Mouse (Mus musculus) liver, adult 10 weeks (tissue): Measurements from ENCODE around the gene Mcrip1. TPM values are rescaled to one million over a fixed set of nuclear protein-coding genes. Genes with fewer than 3 reads are reported as not detected.

Experiments used
- polyA plus RNA-seq: library from polyadenylated mRNA; stranded (reverse); fragments of 350-450 nt; fragmentation: Illumina TruSeq; extraction: RNeasy Lipid Tissue Mini Kit (QIAGEN cat#74804); gene quantifications from one replicate; pipeline ENCODE4 v1.2.3, GENCODE M21; 2014; ENCODE audit warnings: low read depth, low replicate concordance

Gene Mcrip1
- 1.0 TPM for polyA plus RNA-seq

DNA sequence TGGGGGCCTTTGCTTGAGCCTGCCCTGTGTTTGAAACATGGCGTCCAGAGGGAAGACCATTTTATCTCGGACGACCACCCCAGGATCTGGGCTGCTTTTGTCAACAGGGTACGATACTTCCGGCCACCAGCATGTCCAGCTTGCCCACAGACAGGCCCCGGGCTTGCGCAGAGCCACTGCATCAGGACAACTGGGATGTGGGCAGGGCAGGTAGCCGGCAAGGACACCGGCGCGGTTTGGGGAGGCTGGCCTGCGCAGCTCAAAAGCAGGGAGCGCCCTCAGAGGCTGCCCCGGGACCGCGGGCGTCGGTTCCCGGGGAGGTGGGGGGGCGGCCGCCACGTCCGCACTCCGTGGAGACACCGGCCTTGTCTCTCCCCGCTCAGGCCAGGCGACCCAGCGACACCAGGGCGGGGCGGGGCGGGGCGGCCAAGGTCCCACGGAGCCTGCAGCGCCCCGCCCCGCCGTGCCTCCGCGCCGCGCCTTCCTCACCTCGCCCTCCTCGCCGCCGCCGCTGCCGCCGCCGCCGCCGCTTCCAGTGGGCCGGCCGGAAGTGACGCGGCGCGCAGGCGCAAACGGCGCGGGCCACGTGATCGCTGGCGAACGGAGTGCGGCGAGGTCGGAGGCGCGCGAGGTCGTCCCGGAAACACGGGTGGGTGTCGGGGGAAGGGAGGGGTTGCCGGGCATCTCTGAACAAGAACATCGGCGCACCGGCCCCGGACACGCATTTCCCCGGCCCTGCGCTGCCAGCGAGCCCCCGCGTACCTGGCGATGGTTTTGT lies at the start of gene Mcrip1:
Gene Mcrip1 (minus strand): TSS at position 560 of the 778 bp plus-strand sequence.

GRCm38 (mm10) chr11:120598283-120598989 lies 48.9 kb upstream of the Mcrip1 start, which contains the start of the genes Alyref and Anapc11:
Gene Alyref (minus strand): TSS chr11:120598365.
Gene Anapc11 (plus strand): TSS chr11:120598421.

DNA sequence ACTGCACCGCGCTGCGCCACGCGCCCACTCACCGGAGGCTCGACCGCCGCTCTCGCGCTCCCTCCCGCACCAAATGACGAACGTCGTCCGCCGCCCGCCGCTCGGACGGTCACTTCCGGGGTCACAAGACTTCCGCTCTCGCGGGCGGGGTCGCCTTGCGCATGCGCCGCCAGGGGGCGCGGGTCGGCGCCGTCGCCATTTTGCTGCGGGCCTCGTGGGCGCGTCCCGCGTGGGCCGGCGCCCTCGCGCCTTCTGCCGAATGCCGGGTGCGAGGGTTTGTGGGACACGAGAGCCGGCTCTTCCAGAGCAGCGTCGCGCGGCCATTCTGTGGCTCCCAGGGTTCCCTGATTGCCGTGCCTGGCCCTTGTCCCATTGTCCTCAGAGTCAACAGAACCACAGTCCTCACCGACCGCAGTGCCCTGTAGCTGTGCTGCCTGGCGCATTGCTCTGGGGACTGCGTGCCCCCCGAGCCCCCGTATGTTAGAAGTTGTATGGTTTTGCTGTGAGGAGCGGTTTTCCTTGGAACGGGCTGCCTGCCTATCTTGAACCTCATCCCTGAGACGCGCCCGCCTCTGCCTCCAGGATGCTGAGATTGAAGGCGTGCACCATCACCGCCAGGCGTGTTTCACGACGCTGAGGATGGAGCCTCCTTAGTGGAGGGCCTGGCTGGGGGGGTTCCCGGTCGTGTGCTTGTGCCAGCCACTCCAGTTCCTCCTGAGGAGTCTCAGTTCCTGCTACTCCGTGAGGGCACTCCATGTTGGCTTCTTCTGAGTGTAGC lies 32.2 kb upstream of the Mcrip1 start, which contains the start of gene Arhgdia:
Gene Arhgdia (minus strand): TSS at position 135 of the 778 bp plus-strand sequence.

GRCm38 (mm10) chr11:120572752-120573584 lies 23.4 kb upstream of the Mcrip1 start, which contains the start of gene P4hb:
Gene P4hb (minus strand): TSS chr11:120573253.

DNA sequence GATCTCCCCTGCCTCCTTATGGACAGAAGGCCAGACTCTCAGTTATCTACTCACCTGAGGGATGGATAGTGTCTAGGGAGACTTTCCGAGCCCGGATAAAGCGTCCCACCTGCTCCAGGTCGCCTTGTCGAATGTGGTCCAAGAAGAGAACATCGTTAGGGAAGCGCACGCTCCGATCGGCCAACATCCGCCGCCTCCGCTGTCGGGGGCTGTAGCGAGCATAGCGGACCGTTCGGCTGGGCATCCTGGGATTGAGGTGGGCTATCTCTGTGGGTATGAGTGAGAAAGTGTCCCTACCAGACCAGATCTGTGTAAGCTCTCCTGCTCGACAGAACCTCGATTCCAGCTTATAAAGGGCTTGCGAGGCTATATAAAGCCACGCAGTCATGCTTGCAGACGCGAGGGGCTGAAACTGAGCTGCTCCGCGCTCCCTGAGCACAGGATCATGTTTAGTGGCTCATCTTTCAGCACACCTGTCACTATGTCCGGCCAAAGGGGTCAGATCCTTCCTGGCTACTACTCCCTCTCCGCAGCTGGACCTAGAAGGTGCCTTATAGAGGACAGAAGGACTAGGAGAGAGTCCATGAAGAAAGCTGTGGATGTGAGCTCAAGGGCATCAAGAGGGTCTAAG lies 1.4 kb upstream of the Mcrip1 start, which contains the start of gene Ppp1r27:
Gene Ppp1r27 (minus strand): TSS at position 323 of the 631 bp plus-strand sequence.

GRCm38 (mm10) chr11:120530085-120530964 lies 19.2 kb downstream of the Mcrip1 start, which contains the start of gene Gcgr:
Gene Gcgr (plus strand): TSS chr11:120530699.

Other genes starting within 250 kb of the Mcrip1 start
- 121 TPM for gene Actg1, start 201.2 kb downstream of the Mcrip1 start, polyA plus RNA-seq
- not detected for gene Fscn2, start 188.2 kb downstream of the Mcrip1 start, polyA plus RNA-seq
- not detected for gene Faap100, start 171.0 kb downstream of the Mcrip1 start, polyA plus RNA-seq
- gene Nploc4, start 112.0 kb downstream of the Mcrip1 start, polyA plus RNA-seq, result 20.5 TPM
- not detected for gene Tspan10, start 107.1 kb downstream of the Mcrip1 start, polyA plus RNA-seq
- gene Pde6g, start 96.2 kb downstream of the Mcrip1 start, polyA plus RNA-seq, result not detected
- 0.56 TPM for gene Oxld1, start 91.7 kb downstream of the Mcrip1 start, polyA plus RNA-seq
- gene Ccdc137, start 91.6 kb downstream of the Mcrip1 start, polyA plus RNA-seq, result 5.4 TPM
- 6.2 TPM for gene Arl16, start 82.1 kb downstream of the Mcrip1 start, polyA plus RNA-seq
- 8.1 TPM for gene Mrpl12, start 65.1 kb downstream of the Mcrip1 start, polyA plus RNA-seq
- gene Slc25a10, start 57.9 kb downstream of the Mcrip1 start, polyA plus RNA-seq, result 5.5 TPM
- gene Gcgr, start 19.0 kb downstream of the Mcrip1 start, polyA plus RNA-seq, result 16.2 TPM
- gene Ppp1r27, start 1.4 kb upstream of the Mcrip1 start, polyA plus RNA-seq, result not detected
- 507 TPM for gene P4hb, start 23.5 kb upstream of the Mcrip1 start, polyA plus RNA-seq
- gene Arhgdia, start 31.9 kb upstream of the Mcrip1 start, polyA plus RNA-seq, result 9.6 TPM
- 8.3 TPM for gene Alyref, start 48.6 kb upstream of the Mcrip1 start, polyA plus RNA-seq
- gene Anapc11, start 48.7 kb upstream of the Mcrip1 start, polyA plus RNA-seq, result 5.2 TPM
- not detected for gene Npb, start 58.8 kb upstream of the Mcrip1 start, polyA plus RNA-seq
- gene Pcyt2, start 68.2 kb upstream of the Mcrip1 start, polyA plus RNA-seq, result 110 TPM
- gene Sirt7, start 75.5 kb upstream of the Mcrip1 start, polyA plus RNA-seq, result 8.9 TPM
- gene Mafg, start 83.9 kb upstream of the Mcrip1 start, polyA plus RNA-seq, result 13.1 TPM
- gene Pycr1, start 94.0 kb upstream of the Mcrip1 start, polyA plus RNA-seq, result not detected
- not detected for gene Myadml2, start 98.4 kb upstream of the Mcrip1 start, polyA plus RNA-seq
- 1.4 TPM for gene Notum, start 111.4 kb upstream of the Mcrip1 start, polyA plus RNA-seq
- gene Aspscr1, start 123.2 kb upstream of the Mcrip1 start, polyA plus RNA-seq, result 5.6 TPM
- 4.1 TPM for gene Cenpx, start 164.0 kb upstream of the Mcrip1 start, polyA plus RNA-seq
- 0.16 TPM for gene Lrrc45, start 164.2 kb upstream of the Mcrip1 start, polyA plus RNA-seq
- gene Rac3, start 171.7 kb upstream of the Mcrip1 start, polyA plus RNA-seq, result not detected
- 13.1 TPM for gene Dcxr, start 177.6 kb upstream of the Mcrip1 start, polyA plus RNA-seq
- gene Cbr2, start 182.4 kb upstream of the Mcrip1 start, polyA plus RNA-seq, result not detected
- not detected for gene Hmga1b, start 213.1 kb upstream of the Mcrip1 start, polyA plus RNA-seq
- 0.87 TPM for gene Rfng, start 234.5 kb upstream of the Mcrip1 start, polyA plus RNA-seq
- 8.5 TPM for gene Gps1, start 234.5 kb upstream of the Mcrip1 start, polyA plus RNA-seq
- 16.2 TPM for gene Dus1l, start 246.7 kb upstream of the Mcrip1 start, polyA plus RNA-seq